Comparison of ENCODE assay signal across 9 mouse cellular contexts in the genomic region with DNA sequence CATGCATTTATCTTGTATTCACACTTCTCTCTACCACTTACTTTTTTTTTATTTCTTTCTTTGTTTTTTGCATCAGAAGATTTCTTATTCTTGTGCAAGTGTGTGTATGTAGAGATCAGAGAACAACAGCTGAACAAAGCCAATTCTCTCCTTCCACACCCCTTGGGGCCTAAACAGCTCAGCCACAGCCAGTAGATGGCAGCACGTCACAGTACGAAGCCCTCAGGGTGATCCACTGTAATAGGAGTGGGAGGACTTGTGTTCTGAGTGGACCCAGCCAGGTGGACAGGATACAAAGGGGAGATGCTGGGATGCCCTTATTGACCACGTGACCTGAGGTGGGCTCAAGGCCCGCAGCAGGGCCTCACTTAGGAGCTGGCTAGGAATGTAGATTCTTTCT. TPM values are rescaled to one million over a fixed set of nuclear protein-coding genes. Genes with fewer than 3 reads are reported as not detected.
DNase-seq lines count a peak whose midpoint lies in the region; ATAC-seq lines count a peak whose summit lies in the region.
"Had no signal": no experiment of that assay in that cellular context is flagged by ENCODE, and none has a peak within 500 bp of the region (broad histone marks: within the 10 kb centered on the region; RNA-seq: fewer than 3 reads in every experiment).

No protein-coding gene starts in this region.

- DNase-seq in midbrain, embryonic 11.5 days (ENCODE audit: low spot score, missing footprints), result peak; percentile 93
- peak; percentile 87 for DNase-seq in embryo, embryonic 10 days (ENCODE audit: low spot score)
- DNase-seq in gastrocnemius, postnatal 36 days, result peak; percentile 53 to 70
- DNase-seq in intestine, embryonic 14.5 days (ENCODE audit: low spot score), result peak; percentile 82
- peak; percentile 47 to 63 for DNase-seq in left cerebral cortex, postnatal 25 days (ENCODE audit: low spot score in 2 of 2)
- peak; percentile 66 to 78 for DNase-seq in spleen, postnatal 14 days (ENCODE audit: low spot score in 2 of 2)

- no peaks in the 10 kb centered on the region for H3K9me3 ChIP-seq in midbrain, embryonic 11.5 days (ENCODE audit: control insufficient read depth, low read length)
- H3K9me3 ChIP-seq in midbrain, embryonic 16.5 days (replicated peaks; ENCODE audit: control insufficient read depth, low read length, poor library complexity, severe bottlenecking), result no peaks in the 10 kb centered on the region
- H3K9me3 ChIP-seq in intestine, embryonic 14.5 days (ENCODE audit: control insufficient read depth, low read length), result no peaks in the 10 kb centered on the region
- H3K9me3 ChIP-seq in midbrain, embryonic 12.5 days, result no peaks in the 10 kb centered on the region

- no peaks in the 10 kb centered on the region for H3K36me3 ChIP-seq in midbrain, embryonic 11.5 days (ENCODE audit: control insufficient read depth, insufficient read depth, low read length)
- H3K36me3 ChIP-seq in midbrain, embryonic 16.5 days (ENCODE audit: control insufficient read depth, insufficient read depth, low read length), result no peaks in the 10 kb centered on the region
- no peaks in the 10 kb centered on the region for H3K36me3 ChIP-seq in intestine, embryonic 14.5 days (ENCODE audit: control insufficient read depth, insufficient read depth, low read length)
- no peaks in the 10 kb centered on the region for H3K36me3 ChIP-seq in midbrain, embryonic 12.5 days

- no peaks in the 10 kb centered on the region for H3K27me3 ChIP-seq in midbrain, embryonic 11.5 days (ENCODE audit: control insufficient read depth, insufficient read depth, low read length)
- no peaks in the 10 kb centered on the region for H3K27me3 ChIP-seq in midbrain, embryonic 16.5 days (ENCODE audit: control insufficient read depth, insufficient read depth, low read depth, low read length)
- no peaks in the 10 kb centered on the region for H3K27me3 ChIP-seq in intestine, embryonic 14.5 days (replicated peaks; ENCODE audit: control insufficient read depth, insufficient read depth, low read length)
- no peaks in the 10 kb centered on the region for H3K27me3 ChIP-seq in midbrain, embryonic 12.5 days

- peak; percentile 70 for ATAC-seq in midbrain, embryonic 11.5 days (ENCODE audit: low FRiP score)
- no peak for ATAC-seq in midbrain, embryonic 16.5 days
- peak; percentile 89 for ATAC-seq in intestine, embryonic 14.5 days (replicated peaks; ENCODE audit: low FRiP score, low TSS enrichment, low read depth)
- ATAC-seq in midbrain, embryonic 12.5 days (ENCODE audit: low FRiP score, low read depth), result 0 out of 2 replicates have a peak, but pooled peaks have one; percentile 41

- no peak overlapping the region for H3K4me2 ChIP-seq in midbrain, embryonic 11.5 days
- H3K4me2 ChIP-seq in midbrain, embryonic 16.5 days (ENCODE audit: low read length), result no peak overlapping the region
- H3K4me2 ChIP-seq in intestine, embryonic 14.5 days (ENCODE audit: low read length), result no peak overlapping the region
- H3K4me2 ChIP-seq in midbrain, embryonic 12.5 days (replicated peaks), result no peak overlapping the region

- no peak overlapping the region for H3K9ac ChIP-seq in midbrain, embryonic 11.5 days (ENCODE audit: low read length)
- H3K9ac ChIP-seq in midbrain, embryonic 16.5 days (ENCODE audit: low read depth, low read length), result no peak overlapping the region
- H3K9ac ChIP-seq in intestine, embryonic 14.5 days (ENCODE audit: low read length), result no peak overlapping the region
- no peak overlapping the region for H3K9ac ChIP-seq in midbrain, embryonic 12.5 days (replicated peaks)

- no peaks in the 10 kb centered on the region for H3K4me1 ChIP-seq in midbrain, embryonic 11.5 days (ENCODE audit: control insufficient read depth, insufficient read depth, low read length)
- no peaks in the 10 kb centered on the region for H3K4me1 ChIP-seq in midbrain, embryonic 16.5 days (ENCODE audit: control insufficient read depth, insufficient read depth, low read length)
- H3K4me1 ChIP-seq in intestine, embryonic 14.5 days (replicated peaks; ENCODE audit: control insufficient read depth, insufficient read depth, low read length), result no peaks in the 10 kb centered on the region
- H3K4me1 ChIP-seq in midbrain, embryonic 12.5 days, result no peaks in the 10 kb centered on the region

- WGBS in midbrain, embryonic 11.5 days, result 6% methylated on average over 4 of the region's 4 CpGs
- 8% methylated on average over 4 of the region's 4 CpGs for WGBS in midbrain, embryonic 16.5 days
- 7% methylated on average over 4 of the region's 4 CpGs for WGBS in intestine, embryonic 14.5 days
- WGBS in midbrain, embryonic 12.5 days, result 8% methylated on average over 4 of the region's 4 CpGs

- no peak overlapping the region for H3K4me3 ChIP-seq in midbrain, embryonic 11.5 days (ENCODE audit: low read depth, low read length)
- no peak overlapping the region for H3K4me3 ChIP-seq in midbrain, embryonic 16.5 days (ENCODE audit: low read depth, low read length)
- no peak overlapping the region for H3K4me3 ChIP-seq in intestine, embryonic 14.5 days (ENCODE audit: low read depth, low read length)
- H3K4me3 ChIP-seq in midbrain, embryonic 12.5 days, result no peak overlapping the region
- H3K4me3 ChIP-seq: myocyte had no signal

- intact Hi-C loops in gastrocnemius, postnatal 36 days (cut with DNase I), result loop anchor here (5.0 kb wide), 1 partner anchor 42 kb away; no protein-coding TSS in a partner anchor
- intact Hi-C loops in left cerebral cortex, postnatal 25 days (cut with DNase I), result loop anchor here (2.0 to 5.0 kb wide), 2 partner anchors 42 to 71 kb away; no protein-coding TSS in a partner anchor

- no peak overlapping the region for H3K27ac ChIP-seq in midbrain, embryonic 11.5 days (ENCODE audit: low read depth, low read length)
- no peak overlapping the region for H3K27ac ChIP-seq in midbrain, embryonic 16.5 days (ENCODE audit: low read length)
- H3K27ac ChIP-seq in intestine, embryonic 14.5 days (ENCODE audit: low read depth), result no peak overlapping the region
- no peak overlapping the region for H3K27ac ChIP-seq in midbrain, embryonic 12.5 days (replicated peaks)

RNA-seq across cellular contexts. Expression of gene Cnr2, which starts 5.3 kb away (rescaled TPM):
- polyA plus RNA-seq in midbrain, embryonic 11.5 days (2014; fragmentation: Nextera tagmentation; extraction: Ambion mirVana), result 0.41 and 0.63 TPM in 2 replicates
- 0.06 and 0.14 TPM in 2 replicates for polyA plus RNA-seq in midbrain, embryonic 16.5 days (2015; fragmentation: Nextera tagmentation; extraction: Ambion mirVana)
- total RNA-seq in gastrocnemius, postnatal 36 days (2021), result under 1 TPM; 0.07 to 0.08 TPM
- polyA plus RNA-seq in intestine, embryonic 14.5 days (2014; fragmentation: Nextera tagmentation; extraction: Ambion mirVana), result 0.24 and 0.44 TPM in 2 replicates
- total RNA-seq in left cerebral cortex, postnatal 25 days (2021), result under 1 TPM in 1 of 2 experiments, not detected in 1; 0.14 TPM
- polyA plus RNA-seq in midbrain, embryonic 12.5 days (2016; fragmentation: Nextera tagmentation; extraction: Ambion mirVana), result 0.13 and 0.27 TPM in 2 replicates
- polyA plus RNA-seq: myocyte had no signal

RNA-seq across cellular contexts. Expression of gene Pnrc2, which starts 16.2 kb away (rescaled TPM):
- 258 and 259 TPM in 2 replicates for polyA plus RNA-seq in midbrain, embryonic 11.5 days (2014; fragmentation: Nextera tagmentation; extraction: Ambion mirVana)
- 94.2 and 97.5 TPM in 2 replicates for polyA plus RNA-seq in midbrain, embryonic 16.5 days (2015; fragmentation: Nextera tagmentation; extraction: Ambion mirVana)
- 10 to 100 TPM; 25.4 to 31.2 TPM for total RNA-seq in gastrocnemius, postnatal 36 days (2021)
- polyA plus RNA-seq in intestine, embryonic 14.5 days (2014; fragmentation: Nextera tagmentation; extraction: Ambion mirVana), result 167 and 175 TPM in 2 replicates
- 10 to 100 TPM; 46.8 to 48.4 TPM for total RNA-seq in left cerebral cortex, postnatal 25 days (2021)
- 189 and 199 TPM in 2 replicates for polyA plus RNA-seq in midbrain, embryonic 12.5 days (2016; fragmentation: Nextera tagmentation; extraction: Ambion mirVana)

RNA-seq across cellular contexts. Expression of gene Fuca1, which starts 30.7 kb away (rescaled TPM):
- polyA plus RNA-seq in midbrain, embryonic 11.5 days (2014; fragmentation: Nextera tagmentation; extraction: Ambion mirVana), result 43.0 and 48.1 TPM in 2 replicates
- 66.0 and 70.1 TPM in 2 replicates for polyA plus RNA-seq in midbrain, embryonic 16.5 days (2015; fragmentation: Nextera tagmentation; extraction: Ambion mirVana)
- 10 to 100 TPM; 16.4 to 18.7 TPM for total RNA-seq in gastrocnemius, postnatal 36 days (2021)
- polyA plus RNA-seq in intestine, embryonic 14.5 days (2014; fragmentation: Nextera tagmentation; extraction: Ambion mirVana), result 108 and 110 TPM in 2 replicates
- 10 to 100 TPM; 29.2 to 36.3 TPM for total RNA-seq in left cerebral cortex, postnatal 25 days (2021)
- 50.6 and 54.7 TPM in 2 replicates for polyA plus RNA-seq in midbrain, embryonic 12.5 days (2016; fragmentation: Nextera tagmentation; extraction: Ambion mirVana)

RNA-seq across cellular contexts. Expression of gene Srsf10, which starts 34.3 kb away (rescaled TPM):
- polyA plus RNA-seq in midbrain, embryonic 11.5 days (2014; fragmentation: Nextera tagmentation; extraction: Ambion mirVana), result 434 and 444 TPM in 2 replicates
- 190 and 211 TPM in 2 replicates for polyA plus RNA-seq in midbrain, embryonic 16.5 days (2015; fragmentation: Nextera tagmentation; extraction: Ambion mirVana)
- 10 to 100 TPM; 23.7 to 23.9 TPM for total RNA-seq in gastrocnemius, postnatal 36 days (2021)
- 271 and 273 TPM in 2 replicates for polyA plus RNA-seq in intestine, embryonic 14.5 days (2014; fragmentation: Nextera tagmentation; extraction: Ambion mirVana)
- total RNA-seq in left cerebral cortex, postnatal 25 days (2021), result 10 to 100 TPM; 74.3 to 80.1 TPM
- polyA plus RNA-seq in midbrain, embryonic 12.5 days (2016; fragmentation: Nextera tagmentation; extraction: Ambion mirVana), result 351 and 371 TPM in 2 replicates

RNA-seq across cellular contexts. Expression of gene Hmgcl, which starts 56.4 kb away (rescaled TPM):
- polyA plus RNA-seq in midbrain, embryonic 11.5 days (2014; fragmentation: Nextera tagmentation; extraction: Ambion mirVana), result 55.1 and 62.9 TPM in 2 replicates
- 59.3 and 68.6 TPM in 2 replicates for polyA plus RNA-seq in midbrain, embryonic 16.5 days (2015; fragmentation: Nextera tagmentation; extraction: Ambion mirVana)
- total RNA-seq in gastrocnemius, postnatal 36 days (2021), result 10 to 100 TPM; 38.7 to 39.0 TPM
- 91.1 and 93.9 TPM in 2 replicates for polyA plus RNA-seq in intestine, embryonic 14.5 days (2014; fragmentation: Nextera tagmentation; extraction: Ambion mirVana)
- total RNA-seq in left cerebral cortex, postnatal 25 days (2021), result 10 to 100 TPM; 29.5 TPM
- polyA plus RNA-seq in midbrain, embryonic 12.5 days (2016; fragmentation: Nextera tagmentation; extraction: Ambion mirVana), result 52.7 and 54.1 TPM in 2 replicates
